Mouse (Mus musculus) layer of hippocampus, adult 9-11 months (tissue): ENCODE results near the gene Ttc30a1.
A peak's percentile ranks its signal among the peaks of the same experiment; 100 is the strongest.

Experiments
- DNase-seq: peaks from one replicate; pipeline ENCODE4 v3.0.0; 2022

Gene Ttc30a1

GRCm38 (mm10) chr2:75981440-75982081 is at the start of gene Ttc30a1:
Gene Ttc30a1, minus strand, starts transcription at chr2:75981967.
- DNase-seq: peak; percentile 76

GRCm38 (mm10) chr2:76030080-76030479 is 48.3 kb upstream of the Ttc30a1 start:
- DNase-seq: peak; percentile 91

- DNase-seq: peak; percentile 19
These were observed 47.5 kb upstream of the Ttc30a1 start for GRCm38 (mm10) chr2:76029081-76029901.

GRCm38 (mm10) chr2:76016890-76017289 is 35.1 kb upstream of the Ttc30a1 start:
- no peak for DNase-seq

- no peak for DNase-seq
These were observed 34.4 kb upstream of the Ttc30a1 start for GRCm38 (mm10) chr2:76016136-76016535.

GRCm38 (mm10) chr2:76015460-76015859 is 33.7 kb upstream of the Ttc30a1 start:
- DNase-seq: no peak

GRCm38 (mm10) chr2:76014659-76015058 is 32.9 kb upstream of the Ttc30a1 start:
- no peak for DNase-seq

- no peak for DNase-seq
These were observed 24.4 kb upstream of the Ttc30a1 start for GRCm38 (mm10) chr2:76006194-76006593.

- DNase-seq: no peak
These were observed 21.1 kb upstream of the Ttc30a1 start for GRCm38 (mm10) chr2:76002899-76003298.

- DNase-seq: peak; percentile 44
These were observed 19.6 kb upstream of the Ttc30a1 start for GRCm38 (mm10) chr2:76001392-76001791.

- DNase-seq: no peak
These were observed 17.9 kb upstream of the Ttc30a1 start for GRCm38 (mm10) chr2:75999636-76000035.

- peak; percentile 74 for DNase-seq
These were observed 16.9 kb upstream of the Ttc30a1 start for GRCm38 (mm10) chr2:75998692-75999091.

GRCm38 (mm10) chr2:75997726-75998125 is 16.0 kb upstream of the Ttc30a1 start:
- DNase-seq: no peak

- DNase-seq: no peak
These were observed 13.1 kb upstream of the Ttc30a1 start for GRCm38 (mm10) chr2:75994841-75995240.

GRCm38 (mm10) chr2:75991581-75992205 is 9.9 kb upstream of the Ttc30a1 start:
- DNase-seq: no peak

- DNase-seq: peak; percentile 42
These were observed 9.2 kb upstream of the Ttc30a1 start for GRCm38 (mm10) chr2:75990885-75991539.

GRCm38 (mm10) chr2:75989694-75990093 is 7.9 kb upstream of the Ttc30a1 start:
- DNase-seq: no peak

- no peak for DNase-seq
These were observed 7.1 kb upstream of the Ttc30a1 start for GRCm38 (mm10) chr2:75988779-75989363.

GRCm38 (mm10) chr2:75988378-75988777 is 6.6 kb upstream of the Ttc30a1 start:
- DNase-seq: no peak

- no peak for DNase-seq
These were observed 6.0 kb upstream of the Ttc30a1 start for GRCm38 (mm10) chr2:75987739-75988138.

- DNase-seq: peak; percentile 80
These were observed 3.4 kb upstream of the Ttc30a1 start for GRCm38 (mm10) chr2:75985124-75985523.

- DNase-seq: no peak
These were observed 2.1 kb upstream of the Ttc30a1 start for GRCm38 (mm10) chr2:75983847-75984246.

GRCm38 (mm10) chr2:75983091-75983490 is 1.3 kb upstream of the Ttc30a1 start:
- DNase-seq: no peak
